Mouse (Mus musculus) liver, adult 2 months (tissue): ENCODE results near the gene Fermt3. TPM values are rescaled to one million over a fixed set of nuclear protein-coding genes. Genes with fewer than 3 reads are reported as not detected.
A peak's percentile ranks its signal among the peaks of the same experiment; 100 is the strongest.

Experiments used
- DNase-seq: peaks from one replicate; pipeline ENCODE4 v3.0.0-alpha.2; 2011; ENCODE audit warnings: low read depth, low spot score; ENCODE audit errors: extremely low read depth
- H3K27ac ChIP-seq: fragments of 200-500 bp; replicated peaks from 2 replicates; pipeline ENCODE4 v1.5.1; 2012; ENCODE audit warnings: low read depth, mild to moderate bottlenecking, control low read depth, inconsistent platforms, low read length; ENCODE audit not compliant: insufficient read depth
- H3K27me3 ChIP-seq: fragments of 200-500 bp; 2 replicates; pipeline ENCODE4 v1.6.1; 2012; ENCODE audit warnings: mild to moderate bottlenecking, moderate library complexity, low read length, inconsistent platforms; ENCODE audit not compliant: control insufficient read depth, insufficient read depth
- H3K36me3 ChIP-seq: fragments of 200-500 bp; 2 replicates; pipeline ENCODE4 v1.6.1; 2012; ENCODE audit warnings: low read length, inconsistent platforms; ENCODE audit not compliant: control insufficient read depth, insufficient read depth
- H3K4me1 ChIP-seq: fragments of 200-500 bp; 2 replicates; pipeline ENCODE4 v1.6.1; 2011; ENCODE audit warnings: low read length; ENCODE audit not compliant: control insufficient read depth, insufficient read depth
- H3K4me3 ChIP-seq: fragments of 200-500 bp; 2 replicates; pipeline ENCODE4 v1.5.1; 2011; ENCODE audit warnings: low read depth, mild to moderate bottlenecking, control low read depth, low read length, moderate library complexity; ENCODE audit not compliant: insufficient read depth
- H3K79me2 ChIP-seq: fragments of 200-500 bp; 2 replicates; pipeline ENCODE4 v1.6.1; 2012; ENCODE audit warnings: inconsistent platforms, mild to moderate bottlenecking, low read length, moderate library complexity; ENCODE audit not compliant: control insufficient read depth, insufficient read depth
- H3K9ac ChIP-seq: fragments of 200-500 bp; 2 replicates; pipeline ENCODE4 v1.6.1; 2012; ENCODE audit warnings: low read depth, mild to moderate bottlenecking, control low read depth, inconsistent platforms, low read length
- CTCF ChIP-seq: fragments of 200-500 bp; IDR thresholded peaks from 2 replicates; pipeline ENCODE4 v1.5.1; 2011; ENCODE audit warnings: low read depth, low read length, control low read depth
- POLR2A ChIP-seq: fragments of 200-500 bp; IDR thresholded peaks from 2 replicates; pipeline ENCODE4 v1.6.1; 2011; ENCODE audit warnings: low read length, control low read depth; ENCODE audit not compliant: insufficient read depth; ENCODE audit errors: extremely low read depth
- WGBS: fragments of 180-500 bp; shearing (Covaris S2); methylation state at CpG from one replicate; pipeline ENCODE4 v1.1.7; 2018; 5-methylcytosine and 5-hydroxymethylcytosine counted together
- polyA plus RNA-seq: library from polyadenylated mRNA; depleted of rRNA; stranded (reverse); fragments of >200 nt; gene quantifications from 2 replicates; pipeline ENCODE4 v1.2.3, GENCODE M21; 2012; rRNA removed
- total RNA-seq: library from RNA; depleted of rRNA; stranded (reverse); fragments of >200 nt; gene quantifications from 2 replicates; pipeline ENCODE4 v1.2.3, GENCODE M21; 2014; rRNA removed

The Fermt3 gene
- total RNA-seq, result 3.1 and 3.4 TPM in 2 replicates
- 3.2 and 6.3 TPM in 2 replicates for polyA plus RNA-seq

DNA sequence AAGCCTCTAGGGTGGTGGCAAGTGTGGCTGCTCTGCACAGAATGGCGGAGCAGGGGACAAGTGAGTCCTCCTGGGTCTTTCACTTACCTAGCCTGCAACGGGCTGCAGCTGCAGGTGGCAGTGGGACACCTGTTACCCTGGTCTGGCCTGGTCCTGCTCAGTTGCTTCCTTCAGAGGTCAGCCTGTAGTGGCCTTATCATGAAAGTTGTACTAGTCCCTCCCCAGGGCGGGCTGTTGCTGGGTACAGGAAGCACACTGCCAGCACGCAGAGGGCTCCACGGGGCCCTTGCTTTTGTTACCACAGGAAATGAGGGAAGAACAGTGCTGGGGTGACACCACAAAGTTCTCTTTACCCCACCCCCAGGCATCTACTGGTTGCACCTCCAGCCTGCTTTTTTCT is at the start of gene Fermt3:
Gene Fermt3, minus strand, starts transcription at position 279 of the 400 bp plus-strand sequence.
- Histone ChIP-seq H3K4me1 (no peaks in the 10 kb centered on the region), H3K79me2 (no peaks in the 10 kb centered on the region), H3K36me3 (peaks cover 28% of the 10 kb centered on the region), H3K9ac (peak within 1 kb of the TSS; percentile 26; the same call in 1 of the 2 replicates), H3K27me3 (no peaks in the 10 kb centered on the region), H3K4me3 (peak within 1 kb of the TSS; percentile 39), H3K27ac (peak within 1 kb of the TSS; percentile 42)
- no peak for TF ChIP-seq CTCF
- no peak for TF ChIP-seq POLR2A
- WGBS, result 66% methylated on average over 5 of the region's 5 CpGs
- DNase-seq, result peak; percentile 42

DNA sequence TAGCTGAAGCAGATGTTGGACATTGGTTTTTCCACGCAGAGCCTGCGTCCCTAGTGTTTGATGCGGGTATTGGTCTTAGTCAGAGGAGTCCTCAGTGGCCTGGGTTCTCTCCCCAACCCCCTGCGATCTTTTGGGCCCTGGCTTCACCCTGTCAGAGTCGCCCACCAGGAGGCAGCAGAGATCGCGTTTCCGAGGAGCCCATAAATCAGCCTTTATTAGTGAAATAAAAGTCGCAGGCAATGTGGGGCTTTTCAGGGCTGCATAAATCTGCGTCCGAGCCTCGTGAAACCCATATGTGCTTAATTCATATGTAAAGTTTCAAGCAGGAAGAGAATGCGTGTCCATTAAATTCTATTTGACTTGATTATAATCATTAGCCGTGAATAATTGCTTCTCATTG is 48.9 kb upstream of the Fermt3 start:
- no peaks in the 10 kb centered on the region for H3K27me3 ChIP-seq
- no peaks in the 10 kb centered on the region for H3K36me3 ChIP-seq
- TF ChIP-seq CTCF (peak; percentile 89), POLR2A (no peak)
- 29% methylated on average over 14 of the region's 14 CpGs for WGBS
- H3K9ac ChIP-seq, result no peak overlapping the region
- no peak overlapping the region for H3K27ac ChIP-seq
- H3K4me3 ChIP-seq, result no peak overlapping the region
- H3K79me2 ChIP-seq, result 0 out of 2 replicates have a peak, but pooled peaks cover 2% of the 10 kb centered on the region
- DNase-seq, result no peak
- H3K4me1 ChIP-seq, result peaks cover 3% of the 10 kb centered on the region; the same call in 1 of the 2 replicates

DNA sequence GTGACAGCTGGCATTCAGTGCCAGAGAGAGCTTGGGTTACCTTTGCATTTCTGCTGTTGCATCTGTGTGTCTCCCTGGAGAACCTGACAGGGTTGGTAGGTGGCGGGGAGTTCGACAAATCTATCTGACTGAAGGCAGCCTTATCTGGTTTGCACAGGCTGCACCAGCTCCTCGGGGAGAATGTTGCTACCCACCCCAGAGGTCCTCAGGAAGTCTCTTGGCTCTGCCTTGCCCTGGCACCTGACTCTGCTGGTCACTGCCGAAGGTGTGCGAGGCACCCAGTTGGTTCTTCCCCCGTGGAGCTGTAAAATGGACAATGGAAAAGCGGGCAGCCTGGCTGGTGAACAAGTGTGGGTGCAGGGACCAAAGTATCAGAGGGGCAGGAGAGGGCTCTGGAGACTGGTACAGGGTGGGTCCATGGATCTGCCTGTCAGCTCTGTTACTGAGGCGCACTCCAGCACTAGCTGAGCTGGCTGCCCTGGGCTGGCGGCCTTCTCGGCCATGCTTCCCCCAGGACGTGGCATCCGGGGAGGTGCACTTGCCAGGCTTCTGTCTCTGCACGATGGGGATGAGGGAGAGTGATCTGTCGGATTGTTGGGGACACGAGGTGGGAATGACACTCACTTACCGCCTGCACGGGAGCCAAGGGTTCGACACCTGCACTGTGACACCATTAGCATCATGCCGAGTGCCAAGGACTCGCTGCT is 48.2 kb upstream of the Fermt3 start:
- H3K79me2 ChIP-seq, result 0 out of 2 replicates have a peak, but pooled peaks cover 2% of the 10 kb centered on the region
- TF ChIP-seq CTCF (no peak), POLR2A (no peak)
- 70% methylated on average over 20 of the region's 20 CpGs for WGBS
- H3K27me3 ChIP-seq, result no peaks in the 10 kb centered on the region
- no peak overlapping the region for H3K4me3 ChIP-seq
- no peak overlapping the region for H3K9ac ChIP-seq
- H3K27ac ChIP-seq, result no peak overlapping the region
- H3K36me3 ChIP-seq, result no peaks in the 10 kb centered on the region
- peaks cover 4% of the 10 kb centered on the region; the same call in 1 of the 2 replicates for H3K4me1 ChIP-seq
- no peak for DNase-seq

DNA sequence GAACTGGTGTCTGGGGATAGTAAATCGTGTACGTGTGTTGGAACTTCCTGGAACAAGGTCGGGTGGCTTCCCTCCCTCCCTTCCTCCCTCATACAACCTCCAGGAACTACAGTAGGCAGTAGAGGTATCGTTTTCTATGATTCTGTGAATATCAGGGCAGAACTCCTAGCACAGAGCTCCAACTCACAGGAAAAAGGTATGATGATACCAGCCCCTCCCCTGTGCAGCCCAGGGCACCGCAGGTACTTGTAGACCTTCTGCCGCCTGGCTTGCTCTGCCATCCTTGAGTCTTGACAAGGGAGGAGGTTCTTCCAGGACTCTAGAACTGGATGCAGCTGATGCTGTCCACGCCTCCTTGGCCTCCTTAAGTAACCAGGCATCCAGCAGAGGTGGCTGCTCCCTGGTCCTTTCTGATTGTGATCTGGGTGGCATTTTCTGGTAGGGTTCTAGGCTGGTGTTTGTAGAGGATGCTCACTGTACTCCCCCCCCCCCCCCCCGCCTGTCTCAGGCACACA is 47.6 kb upstream of the Fermt3 start:
- no peak overlapping the region for H3K9ac ChIP-seq
- no peak overlapping the region for H3K27ac ChIP-seq
- WGBS, result 73% methylated on average over 8 of the region's 8 CpGs
- TF ChIP-seq POLR2A (no peak), CTCF (no peak)
- DNase-seq, result no peak
- 0 out of 2 replicates have a peak, but pooled peaks cover 2% of the 10 kb centered on the region for H3K79me2 ChIP-seq
- no peaks in the 10 kb centered on the region for H3K27me3 ChIP-seq
- peaks cover 7% of the 10 kb centered on the region; the same call in 1 of the 2 replicates for H3K4me1 ChIP-seq
- no peaks in the 10 kb centered on the region for H3K36me3 ChIP-seq
- no peak overlapping the region for H3K4me3 ChIP-seq

DNA sequence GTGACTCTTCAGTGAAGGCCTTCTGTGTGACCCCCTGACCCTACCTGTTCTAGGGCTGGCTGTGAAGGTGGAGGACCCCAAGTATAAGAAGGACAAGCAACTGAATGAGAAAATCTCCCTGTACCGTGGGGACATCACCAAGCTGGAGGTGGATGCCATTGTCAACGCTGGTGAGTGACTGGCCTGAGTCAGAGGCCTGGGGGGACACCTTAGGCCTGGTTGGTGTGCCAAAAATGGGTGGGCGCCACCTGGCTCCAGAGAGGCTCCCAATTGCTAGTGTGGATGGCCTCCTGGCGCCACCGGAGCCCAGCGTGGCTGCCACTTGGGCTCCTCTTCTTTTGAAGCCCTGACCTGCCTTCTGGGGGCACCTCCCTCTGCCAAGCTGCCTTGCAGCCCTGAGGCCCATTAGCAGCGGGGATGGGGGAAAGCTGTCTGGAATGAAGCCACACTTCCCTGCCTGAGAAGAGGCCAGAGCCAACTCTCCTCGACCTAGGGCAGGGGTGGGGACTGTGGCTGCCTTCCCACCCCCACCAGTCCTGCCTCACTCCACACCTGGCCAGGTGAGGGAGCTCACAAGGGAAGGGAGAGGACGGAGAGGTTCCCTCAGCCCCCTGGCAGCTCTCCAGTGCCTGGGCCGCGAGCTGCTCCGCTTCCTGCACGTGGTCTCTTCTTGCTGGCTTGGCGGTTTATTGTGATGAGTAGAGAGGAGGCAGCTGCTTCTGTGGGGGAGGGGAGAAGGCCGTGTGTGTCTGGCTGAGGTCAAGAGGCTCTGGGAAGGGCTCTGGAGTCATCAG is 47.0 kb upstream of the Fermt3 start:
- WGBS, result 66% methylated on average over 15 of the region's 15 CpGs
- no peaks in the 10 kb centered on the region for H3K36me3 ChIP-seq
- peaks cover 7% of the 10 kb centered on the region; the same call in 1 of the 2 replicates for H3K4me1 ChIP-seq
- no peak for DNase-seq
- H3K9ac ChIP-seq, result no peak overlapping the region
- no peaks in the 10 kb centered on the region for H3K27me3 ChIP-seq
- TF ChIP-seq CTCF (no peak), POLR2A (no peak)
- 0 out of 2 replicates have a peak, but pooled peaks cover 2% of the 10 kb centered on the region for H3K79me2 ChIP-seq
- H3K4me3 ChIP-seq, result no peak overlapping the region
- H3K27ac ChIP-seq, result no peak overlapping the region
